Mouse (Mus musculus) heart, adult 9 months (tissue): ENCODE results near the gene Srarp.
A peak's percentile ranks its signal among the peaks of the same experiment; 100 is the strongest.

Experiments
- DNase-seq, 2 experiments: peaks; one replicate each; pipeline ENCODE4 v3.0.0; 2022; ENCODE audit warnings: low spot score in 2 of 2

The Srarp gene

DNA sequence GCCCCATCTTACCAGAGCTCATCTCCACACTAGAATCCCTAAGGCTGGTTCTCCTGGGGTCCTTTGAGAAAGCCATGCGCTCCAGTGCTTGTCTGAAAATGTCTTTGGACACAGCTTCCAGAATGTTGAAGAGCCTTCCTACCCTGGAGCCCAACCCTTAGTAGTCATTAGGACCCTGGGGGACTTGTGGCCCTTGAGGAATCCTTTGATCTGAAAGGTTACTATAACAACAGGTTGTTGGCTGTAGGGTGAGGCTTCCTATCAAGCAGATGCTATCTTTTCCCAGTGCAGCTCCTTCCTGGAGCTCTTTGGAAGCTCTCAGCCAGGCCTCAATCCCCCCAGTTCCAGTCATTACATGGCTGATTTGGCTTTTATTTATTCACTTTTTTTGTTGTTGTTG is at the start of gene Srarp:
Gene Srarp (minus strand): TSS at position 132 of the 400 bp plus-strand sequence.
- DNase-seq, result peak in 1 of 2 experiments; percentile 52

GRCm38 (mm10) chr4:141484071-141484470 is 48.2 kb upstream of the Srarp start:
- no peak for DNase-seq

DNA sequence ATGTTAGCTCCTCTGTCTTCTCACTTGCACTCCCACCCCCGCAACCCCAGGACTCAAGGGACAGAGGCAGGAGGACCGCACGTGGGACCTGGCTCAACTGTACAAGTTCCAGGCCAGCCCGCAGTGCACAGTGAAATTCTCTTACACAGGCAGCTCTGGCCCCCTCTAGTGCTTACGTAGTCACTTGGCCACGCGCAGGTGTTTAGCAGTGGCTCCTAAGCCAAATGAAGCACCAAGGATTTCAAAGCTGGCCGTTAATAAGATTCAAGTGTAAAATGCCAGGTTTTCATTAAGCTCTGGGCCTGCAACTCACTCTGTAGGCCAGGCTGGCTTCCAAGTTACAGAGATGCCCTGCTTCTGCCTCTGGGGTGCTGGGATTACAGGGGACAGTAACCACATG is 43.5 kb upstream of the Srarp start:
- DNase-seq, result no peak

DNA sequence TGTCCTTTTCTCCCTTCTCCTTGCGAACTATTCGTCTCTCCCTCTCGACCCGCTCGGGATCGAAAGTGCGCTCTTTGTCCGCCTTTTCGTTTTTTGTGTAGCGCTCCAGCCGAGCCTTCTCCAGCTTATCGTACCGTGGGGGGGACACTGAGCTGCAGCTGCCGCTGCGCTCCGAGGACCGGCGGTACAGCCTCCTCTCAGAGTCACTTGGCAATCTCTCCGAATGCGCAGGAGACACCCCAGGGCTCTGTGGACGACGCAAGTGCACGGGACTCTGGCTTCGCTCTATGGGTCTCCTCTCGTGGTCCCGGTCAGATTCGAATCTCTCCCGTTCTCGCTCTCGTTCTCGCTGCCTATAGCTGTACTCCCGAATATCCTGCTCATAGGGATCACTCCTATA is 42.9 kb upstream of the Srarp start:
- no peak for DNase-seq

- DNase-seq, result no peak
These were observed 42.3 kb upstream of the Srarp start for GRCm38 (mm10) chr4:141478225-141478624.

DNA sequence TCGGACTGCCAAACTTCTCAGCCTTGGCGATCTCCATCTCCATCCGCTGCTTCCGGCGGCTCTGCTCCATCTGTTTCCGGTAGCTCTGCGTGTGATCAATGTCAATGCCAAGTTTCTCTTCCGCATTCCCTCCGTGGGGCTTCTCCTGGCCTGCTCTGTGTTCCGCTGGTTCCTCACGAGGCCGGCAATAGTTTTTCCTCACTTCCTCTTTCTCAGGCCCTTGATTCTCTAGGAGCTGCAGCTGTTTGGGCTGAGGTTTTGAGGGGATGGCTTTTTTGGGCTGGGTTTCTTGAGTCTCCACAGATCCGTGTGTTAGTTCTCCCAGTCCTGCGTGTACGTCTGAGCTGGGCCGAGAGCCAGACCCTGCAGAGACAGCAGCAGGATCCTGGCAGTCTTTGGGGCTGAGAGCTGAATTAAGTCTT is 41.8 kb upstream of the Srarp start:
- DNase-seq, result peak; percentile 63 to 82

DNA sequence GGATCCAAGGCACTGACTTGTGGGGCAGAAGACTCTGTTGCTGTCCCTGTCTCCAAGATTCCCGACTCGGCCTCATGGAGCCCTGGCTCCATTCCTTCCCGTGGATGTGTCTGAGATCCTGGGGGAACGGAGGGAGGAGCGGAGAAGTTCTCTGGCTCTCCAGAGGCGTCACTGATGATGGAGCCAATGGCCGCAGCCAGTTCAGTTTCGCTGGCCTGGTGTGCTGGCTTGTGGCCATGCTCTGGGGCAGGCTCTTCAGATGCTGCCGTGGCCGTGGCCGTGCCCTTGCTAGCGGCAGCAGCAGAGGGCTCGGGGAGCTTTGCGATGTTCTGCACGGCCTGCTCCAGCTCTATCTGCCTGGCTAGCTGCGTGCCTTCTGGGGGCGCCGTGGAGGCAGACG is 38.5 kb upstream of the Srarp start:
- DNase-seq, result no peak

DNA sequence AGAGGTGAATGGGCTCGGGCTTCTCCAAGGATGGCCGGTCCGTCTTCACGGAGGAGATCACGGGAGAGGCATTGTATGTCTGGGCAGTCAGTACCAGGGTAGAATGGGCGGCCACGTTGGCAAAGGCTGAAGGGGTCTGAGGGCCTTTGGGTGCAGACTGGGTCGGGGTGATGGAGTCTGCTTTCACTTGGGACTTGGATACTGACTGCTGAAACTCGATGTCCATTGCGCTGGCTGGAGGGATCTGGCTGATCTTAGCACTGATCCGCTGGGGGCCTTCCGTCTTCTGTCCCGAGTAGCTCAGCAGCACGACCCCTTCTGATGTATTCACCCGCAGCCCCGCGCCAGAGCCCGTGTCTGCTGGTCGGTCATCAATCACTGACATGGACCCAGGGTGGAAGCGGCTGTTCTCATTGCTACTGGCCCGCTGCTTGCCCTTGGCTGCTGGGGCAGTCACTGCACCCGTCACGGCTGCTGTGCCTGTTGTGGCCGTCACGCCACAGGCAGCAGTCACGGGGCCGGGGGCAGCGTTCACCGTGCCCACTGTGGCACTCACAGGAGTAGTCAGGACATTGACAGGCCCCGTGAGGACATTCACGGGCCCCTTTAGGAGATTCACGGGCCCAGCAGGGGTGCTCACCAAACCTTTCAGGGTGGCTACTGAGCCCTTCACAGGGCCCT is 36.9 kb upstream of the Srarp start:
- DNase-seq, result no peak

DNA sequence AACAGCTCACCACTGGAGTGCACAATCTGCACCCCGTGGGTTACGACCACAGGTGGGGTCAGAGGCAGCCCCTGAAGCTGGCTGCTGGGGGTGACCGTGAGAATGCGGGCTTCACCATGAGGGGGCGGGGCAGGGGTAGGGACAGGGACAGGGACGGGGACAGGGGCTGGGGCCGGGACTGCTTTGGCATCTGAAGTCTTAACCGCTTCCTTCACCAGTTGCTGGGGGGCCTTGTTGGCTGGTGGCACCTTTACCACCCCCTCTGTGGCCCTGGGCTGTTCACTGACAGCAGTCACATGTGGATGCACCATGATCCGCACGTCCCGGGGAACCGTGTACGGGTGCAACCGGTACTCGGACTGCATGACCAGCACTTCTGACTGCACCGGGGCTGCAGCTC is 35.6 kb upstream of the Srarp start:
- DNase-seq, result no peak

GRCm38 (mm10) chr4:141469343-141469742 is 33.4 kb upstream of the Srarp start:
- no peak for DNase-seq

GRCm38 (mm10) chr4:141468576-141468975 is 32.7 kb upstream of the Srarp start:
- DNase-seq, result no peak

GRCm38 (mm10) chr4:141467581-141467927 is 31.6 kb upstream of the Srarp start:
- no peak for DNase-seq

GRCm38 (mm10) chr4:141466844-141467580 is 31.1 kb upstream of the Srarp start:
- no peak for DNase-seq

DNA sequence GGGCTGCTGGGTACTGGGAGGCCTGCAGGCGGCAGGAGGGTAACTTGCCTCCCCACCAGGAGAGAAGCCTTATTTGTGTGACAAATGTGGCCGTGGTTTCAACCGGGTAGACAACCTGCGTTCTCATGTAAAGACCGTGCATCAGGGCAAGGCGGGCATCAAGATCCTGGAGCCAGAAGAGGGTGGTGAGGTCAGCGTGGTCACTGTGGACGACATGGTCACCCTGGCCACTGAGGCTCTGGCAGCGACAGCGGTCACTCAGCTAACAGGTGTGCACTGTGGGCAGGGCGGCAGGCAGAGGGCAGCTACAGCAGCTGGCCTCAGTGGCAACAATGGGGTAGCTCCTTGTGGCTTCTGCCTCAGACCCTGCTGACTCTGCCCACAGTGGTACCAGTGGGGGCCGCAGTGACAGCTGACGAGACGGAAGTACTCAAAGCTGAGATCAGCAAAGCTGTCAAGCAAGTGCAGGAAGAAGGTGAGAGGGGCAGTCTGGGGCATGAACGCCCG is 30.4 kb upstream of the Srarp start:
- DNase-seq, result no peak

- no peak for DNase-seq
These were observed 29.8 kb upstream of the Srarp start for GRCm38 (mm10) chr4:141465512-141466288.

DNA sequence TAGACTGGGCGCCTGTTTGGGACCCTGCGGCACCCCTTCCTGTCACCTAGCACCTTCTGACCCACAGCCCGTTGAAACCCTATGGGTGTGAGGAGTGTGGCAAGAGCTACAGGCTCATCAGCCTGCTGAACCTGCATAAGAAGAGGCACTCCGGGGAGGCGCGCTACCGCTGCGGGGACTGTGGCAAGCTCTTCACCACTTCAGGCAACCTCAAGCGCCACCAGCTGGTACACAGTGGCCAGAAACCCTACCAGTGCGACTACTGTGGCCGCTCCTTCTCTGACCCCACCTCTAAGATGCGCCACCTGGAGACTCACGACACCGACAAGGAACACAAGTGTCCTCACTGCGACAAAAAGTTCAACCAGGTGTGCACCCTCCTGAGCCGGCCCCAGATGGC is 28.8 kb upstream of the Srarp start:
- DNase-seq, result no peak

DNA sequence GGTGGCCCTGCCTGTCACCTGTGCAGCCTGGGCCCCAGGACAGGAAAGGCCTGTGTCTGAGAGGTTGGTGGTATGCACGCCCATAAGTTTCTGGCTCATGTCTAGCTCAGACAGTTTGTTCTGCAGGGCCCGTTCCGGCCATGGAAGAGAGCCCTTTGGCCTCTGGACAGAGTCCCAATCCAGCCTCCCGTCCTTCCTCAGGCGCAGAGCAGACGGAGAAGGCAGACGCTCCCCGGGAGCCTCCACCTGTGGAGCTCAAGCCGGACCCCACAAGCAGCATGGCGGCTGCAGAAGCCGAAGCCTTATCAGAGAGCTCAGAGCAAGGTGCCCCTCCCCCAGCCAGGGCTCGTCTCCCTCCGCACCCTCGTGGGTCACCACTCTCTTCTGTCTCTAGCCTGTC is 27.6 kb upstream of the Srarp start:
- no peak for DNase-seq

- DNase-seq, result no peak
These were observed 25.7 kb upstream of the Srarp start for GRCm38 (mm10) chr4:141461576-141461975.

- DNase-seq, result no peak
These were observed 25.2 kb upstream of the Srarp start for GRCm38 (mm10) chr4:141461088-141461487.

DNA sequence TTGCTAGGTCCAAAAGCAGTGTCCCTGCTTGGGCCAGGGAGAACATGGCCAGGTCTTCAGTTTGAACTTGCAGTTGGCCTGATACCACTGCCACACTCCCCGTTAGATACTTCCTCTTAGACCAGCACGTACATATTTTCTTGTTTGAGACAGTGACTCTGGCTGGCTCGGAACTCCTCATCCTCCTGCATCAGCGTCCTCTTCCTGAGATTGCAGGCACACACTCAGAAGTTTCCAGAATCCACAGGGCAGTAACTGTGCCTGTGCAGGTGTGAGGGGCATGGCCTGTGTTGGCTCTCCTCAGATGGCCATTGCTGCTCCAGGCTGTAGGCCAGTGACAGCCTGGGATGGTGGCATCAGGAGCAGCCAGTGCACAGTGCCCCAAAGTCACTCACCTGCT is 24.6 kb upstream of the Srarp start:
- no peak for DNase-seq

- no peak for DNase-seq
These were observed 23.9 kb upstream of the Srarp start for GRCm38 (mm10) chr4:141459766-141460165.

- DNase-seq, result no peak
These were observed 23.0 kb upstream of the Srarp start for GRCm38 (mm10) chr4:141458888-141459287.

DNA sequence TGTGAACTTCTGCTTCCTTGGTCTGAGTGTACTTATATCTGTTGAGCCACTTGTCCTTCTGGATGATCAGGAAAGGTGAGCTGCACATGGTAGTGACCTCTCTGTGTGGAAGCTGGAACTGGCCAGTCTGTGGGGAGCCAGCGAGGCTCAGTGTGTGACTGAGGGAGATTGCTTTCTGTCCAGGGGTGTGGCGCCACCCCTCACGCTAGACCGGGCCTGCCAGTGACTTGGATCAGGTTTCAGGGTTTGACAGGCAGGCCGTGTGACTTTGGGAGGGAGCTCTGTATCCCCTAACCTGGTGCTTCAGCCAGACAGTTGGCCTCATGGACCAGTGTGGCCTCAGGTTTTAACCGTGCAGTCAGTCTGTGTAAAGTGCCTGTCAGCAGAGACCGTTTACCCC is 22.3 kb upstream of the Srarp start:
- DNase-seq, result peak; percentile 57 to 59
